Mouse (Mus musculus): Measurements from ENCODE around the gene Pclaf. TPM values are rescaled to one million over a fixed set of nuclear protein-coding genes. Genes with fewer than 3 reads are reported as not detected.

The Pclaf gene
- polyA plus RNA-seq, 1 experiment from 2014 or later: 86.3 TPM

- Histone ChIP-seq H3K4me2 (ENCODE audit: low read length) (no peak overlapping the region), H3K4me3 (ENCODE audit: control insufficient read depth in 1 of 2, insufficient read depth in 1 of 2, low read depth in 1 of 2, low read length in 2 of 2) (no peak overlapping the region), H3K9ac (ENCODE audit: low read length) (no peak overlapping the region), H3K27me3 (ENCODE audit: control insufficient read depth, insufficient read depth, low read length) (no peaks in the 10 kb centered on the region), H3K36me3 (ENCODE audit: control insufficient read depth, insufficient read depth, low read length) (peaks cover 70% of the 10 kb centered on the region), H3K9me3 (ENCODE audit: control insufficient read depth, low read length) (no peaks in the 10 kb centered on the region), H3K4me1 (ENCODE audit: control insufficient read depth in 2 of 2, insufficient read depth in 2 of 2, low read length in 2 of 2) (no peaks in the 10 kb centered on the region), H3K27ac (replicated peaks in 1 of 2; ENCODE audit: control insufficient read depth in 1 of 2, insufficient read depth in 1 of 2, low read depth in 2 of 2, low read length in 2 of 2) (no peak overlapping the region)
- no peak for ATAC-seq (ENCODE audit: insufficient number of reproducible peaks, insufficient read depth, low FRiP score, low read depth)
- WGBS: 93% methylated on average over 2 of the region's 2 CpGs
Measured at GRCm38 (mm10) chr9:65896977-65897376, 6.9 kb downstream of the Pclaf start.

DNA sequence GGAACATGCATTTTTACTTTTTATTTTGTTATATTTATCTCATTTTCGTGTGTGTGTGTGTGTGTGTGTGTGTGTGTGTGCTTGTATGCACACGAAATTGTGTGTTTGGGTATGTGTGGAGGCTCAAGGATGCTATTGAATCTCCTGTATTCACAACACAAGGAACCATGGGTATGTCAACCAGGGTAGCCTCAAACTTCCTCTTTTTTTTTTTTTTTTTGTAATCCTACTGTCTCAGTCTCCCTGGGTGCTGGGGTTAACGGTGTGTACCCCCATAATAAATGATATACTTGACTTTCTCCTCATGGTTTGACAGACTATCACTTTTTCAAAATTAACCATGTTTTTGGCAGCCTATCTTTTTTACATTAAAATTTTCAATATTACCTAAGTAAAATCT lies 12.8 kb downstream of the Pclaf start:
- no peak overlapping the region for H3K4me3 ChIP-seq (ENCODE audit: control insufficient read depth in 1 of 2, insufficient read depth in 1 of 2, low read depth in 1 of 2, low read length in 2 of 2)
- no peaks in the 10 kb centered on the region for H3K9me3 ChIP-seq (ENCODE audit: control insufficient read depth, low read length)
- no peak overlapping the region for H3K4me2 ChIP-seq (ENCODE audit: low read length)
- H3K27ac ChIP-seq (replicated peaks in 1 of 2; ENCODE audit: control insufficient read depth in 1 of 2, insufficient read depth in 1 of 2, low read depth in 2 of 2, low read length in 2 of 2): no peak overlapping the region
- WGBS: 94% methylated on average over 3 of the region's 3 CpGs
- no peak for ATAC-seq (ENCODE audit: insufficient number of reproducible peaks, insufficient read depth, low FRiP score, low read depth)
- peaks cover 44% of the 10 kb centered on the region for H3K36me3 ChIP-seq (ENCODE audit: control insufficient read depth, insufficient read depth, low read length)
- peaks cover 0 to 5% of the 10 kb centered on the region in 2 experiments; a peak in 1 of 4 replicates for H3K4me1 ChIP-seq (ENCODE audit: control insufficient read depth in 2 of 2, insufficient read depth in 2 of 2, low read length in 2 of 2)
- H3K9ac ChIP-seq (ENCODE audit: low read length): no peak overlapping the region
- no peaks in the 10 kb centered on the region for H3K27me3 ChIP-seq (ENCODE audit: control insufficient read depth, insufficient read depth, low read length)

GRCm38 (mm10) chr9:65903419-65903818 lies 13.4 kb downstream of the Pclaf start:
- Histone ChIP-seq H3K4me2 (ENCODE audit: low read length) (no peak overlapping the region), H3K9me3 (ENCODE audit: control insufficient read depth, low read length) (no peaks in the 10 kb centered on the region), H3K4me1 (ENCODE audit: control insufficient read depth in 2 of 2, insufficient read depth in 2 of 2, low read length in 2 of 2) (peaks cover 0 to 7% of the 10 kb centered on the region in 2 experiments; a peak in 1 of 4 replicates), H3K4me3 (ENCODE audit: control insufficient read depth in 1 of 2, insufficient read depth in 1 of 2, low read depth in 1 of 2, low read length in 2 of 2) (no peak overlapping the region), H3K27ac (replicated peaks in 1 of 2; ENCODE audit: control insufficient read depth in 1 of 2, insufficient read depth in 1 of 2, low read depth in 2 of 2, low read length in 2 of 2) (no peak overlapping the region), H3K9ac (ENCODE audit: low read length) (no peak overlapping the region), H3K27me3 (ENCODE audit: control insufficient read depth, insufficient read depth, low read length) (no peaks in the 10 kb centered on the region), H3K36me3 (ENCODE audit: control insufficient read depth, insufficient read depth, low read length) (peaks cover 41% of the 10 kb centered on the region)
- no peak for ATAC-seq (ENCODE audit: insufficient number of reproducible peaks, insufficient read depth, low FRiP score, low read depth)

DNA sequence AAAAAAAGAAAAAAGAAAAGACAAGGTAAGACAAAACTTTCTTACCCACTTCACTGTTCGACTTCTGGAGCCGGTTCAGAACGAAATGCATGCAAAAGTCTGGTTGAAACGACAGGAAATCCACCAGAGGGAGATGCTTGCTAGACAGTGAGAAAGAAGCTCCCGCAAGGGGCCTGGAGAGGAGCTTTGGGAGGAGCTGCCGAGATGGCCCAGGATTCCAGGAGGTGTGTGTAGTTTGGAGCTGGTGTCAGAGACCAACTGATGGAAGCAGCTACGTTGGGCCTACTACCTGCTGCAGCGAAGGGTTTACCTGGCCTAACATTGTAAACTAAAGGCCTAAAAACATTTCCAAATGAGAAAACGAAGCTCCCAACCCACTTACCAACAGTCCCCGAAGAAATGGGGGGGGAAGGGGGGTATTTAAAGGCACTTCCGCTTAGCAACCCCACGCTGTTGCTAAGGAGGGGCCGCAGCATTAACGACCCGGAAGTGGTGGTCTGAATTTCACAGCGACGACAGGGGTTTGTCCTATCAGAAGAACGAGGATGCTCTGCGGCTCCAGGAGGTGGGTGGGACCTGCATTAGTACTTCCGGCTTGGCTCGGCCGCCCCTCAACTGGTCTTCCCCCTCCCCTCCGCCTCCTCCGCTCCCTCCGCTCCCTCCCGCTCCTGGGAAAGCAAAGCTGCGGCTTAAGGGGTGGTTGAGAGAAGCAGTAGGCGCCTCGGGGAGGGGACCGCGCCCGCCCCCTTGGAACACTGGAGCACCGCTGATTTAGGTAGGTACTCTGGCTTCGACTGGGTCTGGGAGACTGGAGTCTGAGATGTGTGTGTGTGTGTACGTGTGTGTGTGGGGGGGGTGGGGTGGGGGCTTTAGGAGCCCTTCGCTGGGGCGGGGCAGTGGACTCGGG lies 18.6 kb downstream of the Pclaf start, which contains the start of the genes Trip4 and Csnk1g1:
TSS of gene Trip4 (minus strand) at position 401 of the 907 bp plus-strand sequence.
TSS of gene Csnk1g1 (plus strand) at position 531 of the 907 bp plus-strand sequence.
- peak; percentile 99 for ATAC-seq (ENCODE audit: insufficient number of reproducible peaks, insufficient read depth, low FRiP score, low read depth)
- H3K27me3 ChIP-seq (ENCODE audit: control insufficient read depth, insufficient read depth, low read length): no peaks in the 10 kb centered on the region
- H3K4me2 ChIP-seq (ENCODE audit: low read length): peak within 1 kb of the TSS; percentile 91
- H3K4me3 ChIP-seq (ENCODE audit: control insufficient read depth in 1 of 2, insufficient read depth in 1 of 2, low read depth in 1 of 2, low read length in 2 of 2): peak within 1 kb of the TSS; percentile 76 to 89
- H3K36me3 ChIP-seq (ENCODE audit: control insufficient read depth, insufficient read depth, low read length): peaks cover 10% of the 10 kb centered on the region; the same call in 1 of the 2 replicates
- H3K4me1 ChIP-seq (ENCODE audit: control insufficient read depth in 2 of 2, insufficient read depth in 2 of 2, low read length in 2 of 2): peaks cover 0 to 16% of the 10 kb centered on the region in 2 experiments; a peak in 1 of 4 replicates
- H3K9ac ChIP-seq (ENCODE audit: low read length): peak within 1 kb of the TSS; percentile 84
- H3K27ac ChIP-seq (replicated peaks in 1 of 2; ENCODE audit: control insufficient read depth in 1 of 2, insufficient read depth in 1 of 2, low read depth in 2 of 2, low read length in 2 of 2): peak within 1 kb of the TSS; percentile 89
- WGBS: 1% methylated on average over 36 of the region's 38 CpGs
- H3K9me3 ChIP-seq (ENCODE audit: control insufficient read depth, low read length): no peaks in the 10 kb centered on the region

DNA sequence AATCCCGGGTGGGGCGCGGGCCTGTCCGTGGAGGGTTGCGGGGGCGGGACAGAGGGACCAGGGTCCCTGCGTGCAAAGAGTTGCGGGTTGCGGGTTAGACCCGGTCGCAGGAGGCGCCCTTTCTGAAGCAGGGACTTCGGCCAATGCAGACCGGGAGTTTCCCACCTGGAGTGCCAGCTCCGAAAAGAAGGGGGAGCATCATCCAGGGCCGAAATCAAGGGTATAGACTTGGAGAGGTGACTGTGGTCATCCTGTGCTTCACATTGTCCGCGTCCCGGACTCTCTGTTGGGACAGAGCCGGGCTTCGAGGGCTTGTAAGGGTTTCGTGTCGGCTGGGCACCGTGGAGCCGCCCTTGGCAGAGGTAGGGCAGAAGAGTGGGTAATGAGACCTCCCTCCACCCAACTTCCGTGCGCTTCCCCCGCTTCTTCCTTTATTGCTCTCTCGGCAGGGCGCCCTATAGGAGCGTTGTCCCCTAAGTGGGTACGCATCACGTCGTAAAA lies 19.3 kb downstream of the Pclaf start:
- Histone ChIP-seq H3K4me3 (ENCODE audit: control insufficient read depth in 1 of 2, insufficient read depth in 1 of 2, low read depth in 1 of 2, low read length in 2 of 2) (peak overlapping the region; percentile 76 to 89), H3K27me3 (ENCODE audit: control insufficient read depth, insufficient read depth, low read length) (no peaks in the 10 kb centered on the region), H3K36me3 (ENCODE audit: control insufficient read depth, insufficient read depth, low read length) (peaks cover 7% of the 10 kb centered on the region; the same call in 1 of the 2 replicates), H3K9ac (ENCODE audit: low read length) (peak overlapping the region; percentile 84), H3K4me2 (ENCODE audit: low read length) (peak overlapping the region; percentile 91), H3K4me1 (ENCODE audit: control insufficient read depth in 2 of 2, insufficient read depth in 2 of 2, low read length in 2 of 2) (peaks cover 0 to 16% of the 10 kb centered on the region in 2 experiments; a peak in 1 of 4 replicates), H3K27ac (replicated peaks in 1 of 2; ENCODE audit: control insufficient read depth in 1 of 2, insufficient read depth in 1 of 2, low read depth in 2 of 2, low read length in 2 of 2) (peak overlapping the region; percentile 89), H3K9me3 (ENCODE audit: control insufficient read depth, low read length) (no peaks in the 10 kb centered on the region)
- ATAC-seq (ENCODE audit: insufficient number of reproducible peaks, insufficient read depth, low FRiP score, low read depth): peak; percentile 49
- WGBS: under 1% methylated on average over 34 of the region's 34 CpGs

DNA sequence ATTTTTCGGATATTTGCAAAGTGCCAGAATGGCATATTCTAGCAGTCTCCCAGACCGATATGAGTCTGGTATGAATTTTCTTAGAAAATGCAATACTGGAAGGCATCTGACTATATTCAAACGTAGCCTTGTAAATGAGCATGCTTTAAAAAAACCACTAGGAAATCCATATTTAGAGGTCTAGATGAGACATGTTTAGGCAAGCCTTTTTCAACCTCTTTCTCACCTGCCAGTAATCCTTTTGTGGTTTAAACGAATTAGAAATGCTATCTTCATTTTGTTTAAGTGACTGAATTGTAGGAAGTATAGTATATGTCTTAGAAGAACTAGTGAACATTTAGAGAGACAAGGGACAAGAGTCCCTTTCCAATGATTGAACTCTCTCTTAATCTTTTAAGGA lies 19.8 kb downstream of the Pclaf start:
- Histone ChIP-seq H3K9ac (ENCODE audit: low read length) (peak overlapping the region; percentile 84), H3K4me2 (ENCODE audit: low read length) (peak overlapping the region; percentile 91), H3K27me3 (ENCODE audit: control insufficient read depth, insufficient read depth, low read length) (no peaks in the 10 kb centered on the region), H3K4me1 (ENCODE audit: control insufficient read depth in 2 of 2, insufficient read depth in 2 of 2, low read length in 2 of 2) (peaks cover 0 to 16% of the 10 kb centered on the region in 2 experiments; a peak in 1 of 4 replicates), H3K9me3 (ENCODE audit: control insufficient read depth, low read length) (no peaks in the 10 kb centered on the region), H3K36me3 (ENCODE audit: control insufficient read depth, insufficient read depth, low read length) (peaks cover 7% of the 10 kb centered on the region; the same call in 1 of the 2 replicates), H3K27ac (replicated peaks in 1 of 2; ENCODE audit: control insufficient read depth in 1 of 2, insufficient read depth in 1 of 2, low read depth in 2 of 2, low read length in 2 of 2) (peak overlapping the region; percentile 75 to 89; a peak in 3 of 4 replicates), H3K4me3 (ENCODE audit: control insufficient read depth in 1 of 2, insufficient read depth in 1 of 2, low read depth in 1 of 2, low read length in 2 of 2) (peak overlapping the region; percentile 76 to 89)
- whole genome bisulfite sequencing: 7% methylated on average over 4 of the region's 4 CpGs
- no peak for ATAC-seq (ENCODE audit: insufficient number of reproducible peaks, insufficient read depth, low FRiP score, low read depth)

DNA sequence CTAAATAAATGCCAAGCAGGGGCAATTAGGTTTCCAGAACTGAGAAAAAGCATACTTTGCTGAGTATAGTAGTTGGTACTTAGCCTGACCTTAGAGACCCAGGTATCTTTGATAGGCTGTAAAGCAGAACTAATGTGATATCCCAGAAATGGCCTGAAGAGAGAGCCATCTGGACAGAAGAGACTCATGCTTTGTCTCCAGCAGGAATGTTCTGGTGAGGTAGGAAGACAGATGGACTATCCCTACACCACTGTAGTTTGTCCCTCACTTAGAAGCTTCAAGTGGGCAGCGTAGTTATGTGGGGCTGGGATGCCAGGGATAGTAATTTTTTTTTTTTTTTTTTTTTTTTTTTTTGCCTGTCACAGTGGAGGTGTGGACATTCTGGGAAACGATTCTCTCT lies 23.9 kb downstream of the Pclaf start:
- H3K4me2 ChIP-seq (ENCODE audit: low read length): no peak overlapping the region
- no peak for ATAC-seq (ENCODE audit: insufficient number of reproducible peaks, insufficient read depth, low FRiP score, low read depth)
- WGBS: 50% methylated on average over 2 of the region's 2 CpGs
- H3K4me1 ChIP-seq (ENCODE audit: control insufficient read depth in 2 of 2, insufficient read depth in 2 of 2, low read length in 2 of 2): peaks cover 0 to 11% of the 10 kb centered on the region in 2 experiments; a peak in 2 of 4 replicates
- H3K27ac ChIP-seq (replicated peaks in 1 of 2; ENCODE audit: control insufficient read depth in 1 of 2, insufficient read depth in 1 of 2, low read depth in 2 of 2, low read length in 2 of 2): no peak overlapping the region
- no peak overlapping the region for H3K4me3 ChIP-seq (ENCODE audit: control insufficient read depth in 1 of 2, insufficient read depth in 1 of 2, low read depth in 1 of 2, low read length in 2 of 2)
- no peaks in the 10 kb centered on the region for H3K27me3 ChIP-seq (ENCODE audit: control insufficient read depth, insufficient read depth, low read length)
- H3K36me3 ChIP-seq (ENCODE audit: control insufficient read depth, insufficient read depth, low read length): no peaks in the 10 kb centered on the region
- H3K9ac ChIP-seq (ENCODE audit: low read length): no peak overlapping the region
- H3K9me3 ChIP-seq (ENCODE audit: control insufficient read depth, low read length): no peaks in the 10 kb centered on the region
